Mouse (Mus musculus): Measurements from ENCODE around the gene Thrap3. TPM values are rescaled to one million over a fixed set of nuclear protein-coding genes. Genes with fewer than 3 reads are reported as not detected.

Thrap3 gene
- polyA plus RNA-seq, 1 experiment from 2014 or later, result 305 TPM

GRCm38 (mm10) chr4:126161986-126162385 lies 40.6 kb downstream of the Thrap3 start:
- no peak for ATAC-seq (ENCODE audit: low FRiP score)
- H3K4me2 ChIP-seq, result peak overlapping the region; percentile 98
- H3K27me3 ChIP-seq, result no peaks in the 10 kb centered on the region
- peaks cover 17% of the 10 kb centered on the region for H3K36me3 ChIP-seq (replicated peaks)
- peak overlapping the region; percentile 83; the same call in 1 of the 2 replicates for H3K9ac ChIP-seq
- no peak overlapping the region for H3K27ac ChIP-seq
- H3K9me3 ChIP-seq, result no peaks in the 10 kb centered on the region
- H3K4me3 ChIP-seq (replicated peaks), result peak overlapping the region; percentile 55
- peaks cover 17% of the 10 kb centered on the region for H3K4me1 ChIP-seq
- WGBS, result 76% methylated on average over 9 of the region's 9 CpGs

GRCm38 (mm10) chr4:126161456-126161855 lies 41.1 kb downstream of the Thrap3 start:
- WGBS, result 94% methylated on average over 6 of the region's 6 CpGs
- Histone ChIP-seq H3K36me3 (replicated peaks) (peaks cover 11% of the 10 kb centered on the region), H3K9ac (no peak overlapping the region), H3K4me1 (peaks cover 17% of the 10 kb centered on the region), H3K27me3 (no peaks in the 10 kb centered on the region), H3K4me2 (no peak overlapping the region), H3K27ac (no peak overlapping the region), H3K9me3 (no peaks in the 10 kb centered on the region), H3K4me3 (replicated peaks) (no peak overlapping the region)
- no peak for ATAC-seq (ENCODE audit: low FRiP score)

GRCm38 (mm10) chr4:126160981-126161380 lies 41.6 kb downstream of the Thrap3 start:
- H3K9ac ChIP-seq, result no peak overlapping the region
- no peaks in the 10 kb centered on the region for H3K9me3 ChIP-seq
- H3K4me2 ChIP-seq, result no peak overlapping the region
- H3K4me3 ChIP-seq (replicated peaks), result no peak overlapping the region
- H3K27me3 ChIP-seq, result no peaks in the 10 kb centered on the region
- H3K4me1 ChIP-seq, result peaks cover 17% of the 10 kb centered on the region
- H3K36me3 ChIP-seq (replicated peaks), result peaks cover 7% of the 10 kb centered on the region
- H3K27ac ChIP-seq, result no peak overlapping the region
- 92% methylated on average over 8 of the region's 8 CpGs for WGBS
- ATAC-seq (ENCODE audit: low FRiP score), result no peak

GRCm38 (mm10) chr4:126159455-126159854 lies 43.1 kb downstream of the Thrap3 start:
- ATAC-seq (ENCODE audit: low FRiP score), result no peak

GRCm38 (mm10) chr4:126157562-126157961 lies 45.0 kb downstream of the Thrap3 start:
- no peak for ATAC-seq (ENCODE audit: low FRiP score)

More at GRCm38 (mm10) chr4:126159455-126159854, 43.1 kb downstream of the Thrap3 start:
- Histone ChIP-seq H3K27ac (no peak overlapping the region), H3K9ac (no peak overlapping the region), H3K36me3 (replicated peaks) (no peaks in the 10 kb centered on the region), H3K4me3 (replicated peaks) (no peak overlapping the region), H3K9me3 (no peaks in the 10 kb centered on the region), H3K4me1 (peaks cover 23% of the 10 kb centered on the region), H3K4me2 (no peak overlapping the region), H3K27me3 (no peaks in the 10 kb centered on the region)
- 89% methylated on average over 8 of the region's 8 CpGs for WGBS

GRCm38 (mm10) chr4:126156617-126157016 lies 45.9 kb downstream of the Thrap3 start:
- WGBS, result 58% methylated on average over 5 of the region's 5 CpGs
- H3K27ac ChIP-seq, result 0 out of 2 replicates have a peak overlapping the region, but pooled peaks have one; percentile 38
- no peak for ATAC-seq (ENCODE audit: low FRiP score)

More at GRCm38 (mm10) chr4:126157562-126157961, 45.0 kb downstream of the Thrap3 start:
- Histone ChIP-seq H3K27me3 (no peaks in the 10 kb centered on the region), H3K36me3 (replicated peaks) (no peaks in the 10 kb centered on the region), H3K9ac (no peak overlapping the region), H3K27ac (no peak overlapping the region), H3K4me3 (replicated peaks) (no peak overlapping the region), H3K4me2 (no peak overlapping the region), H3K4me1 (peaks cover 11% of the 10 kb centered on the region), H3K9me3 (no peaks in the 10 kb centered on the region)
- WGBS, result 92% methylated on average over 6 of the region's 6 CpGs

GRCm38 (mm10) chr4:126155869-126156268 lies 46.7 kb downstream of the Thrap3 start:
- H3K4me3 ChIP-seq (replicated peaks), result no peak overlapping the region
- no peak overlapping the region for H3K4me2 ChIP-seq
- no peaks in the 10 kb centered on the region for H3K9me3 ChIP-seq
- H3K27me3 ChIP-seq, result peaks cover 11% of the 10 kb centered on the region
- ATAC-seq (ENCODE audit: low FRiP score), result no peak
- H3K9ac ChIP-seq, result no peak overlapping the region
- H3K27ac ChIP-seq, result peak overlapping the region; percentile 38; the same call in 1 of the 2 replicates
- WGBS, result 74% methylated on average over 2 of the region's 2 CpGs
- no peaks in the 10 kb centered on the region for H3K36me3 ChIP-seq (replicated peaks)
- 0 out of 2 replicates have a peak, but pooled peaks cover 6% of the 10 kb centered on the region for H3K4me1 ChIP-seq

More at GRCm38 (mm10) chr4:126156617-126157016, 45.9 kb downstream of the Thrap3 start:
- H3K9me3 ChIP-seq, result no peaks in the 10 kb centered on the region
- H3K27me3 ChIP-seq, result peaks cover 4% of the 10 kb centered on the region
- H3K4me3 ChIP-seq (replicated peaks), result no peak overlapping the region
- 0 out of 2 replicates have a peak, but pooled peaks cover 6% of the 10 kb centered on the region for H3K4me1 ChIP-seq
- no peak overlapping the region for H3K4me2 ChIP-seq
- H3K36me3 ChIP-seq (replicated peaks), result no peaks in the 10 kb centered on the region
- no peak overlapping the region for H3K9ac ChIP-seq

- Histone ChIP-seq H3K27ac (peak overlapping the region; percentile 42; the same call in 1 of the 2 replicates), H3K9me3 (no peaks in the 10 kb centered on the region), H3K4me3 (replicated peaks) (no peak overlapping the region), H3K9ac (no peak overlapping the region), H3K4me2 (no peak overlapping the region), H3K27me3 (peaks cover 18% of the 10 kb centered on the region), H3K36me3 (replicated peaks) (no peaks in the 10 kb centered on the region), H3K4me1 (0 out of 2 replicates have a peak, but pooled peaks cover 6% of the 10 kb centered on the region)
- no peak for ATAC-seq (ENCODE audit: low FRiP score)
- 86% methylated on average over 4 of the region's 4 CpGs for WGBS
These were observed 47.4 kb downstream of the Thrap3 start for GRCm38 (mm10) chr4:126155183-126155582.

- no peaks in the 10 kb centered on the region for H3K9me3 ChIP-seq
These were observed 49.7 kb downstream of the Thrap3 start for GRCm38 (mm10) chr4:126152864-126153263.

GRCm38 (mm10) chr4:126151701-126152440 lies 50.7 kb downstream of the Thrap3 start:
- H3K9me3 ChIP-seq, result no peaks in the 10 kb centered on the region
- peaks cover 50% of the 10 kb centered on the region for H3K27me3 ChIP-seq
- no peak overlapping the region for H3K27ac ChIP-seq
- H3K9ac ChIP-seq, result no peak overlapping the region
- 82% methylated on average over 16 of the region's 16 CpGs for WGBS
- no peak overlapping the region for H3K4me2 ChIP-seq
- peaks cover 24% of the 10 kb centered on the region for H3K4me1 ChIP-seq
- no peak for ATAC-seq (ENCODE audit: low FRiP score)
- no peak overlapping the region for H3K4me3 ChIP-seq (replicated peaks)
- H3K36me3 ChIP-seq (replicated peaks), result no peaks in the 10 kb centered on the region

More at GRCm38 (mm10) chr4:126152864-126153263, 49.7 kb downstream of the Thrap3 start:
- no peak overlapping the region for H3K9ac ChIP-seq
- peaks cover 20% of the 10 kb centered on the region for H3K4me1 ChIP-seq
- no peak for ATAC-seq (ENCODE audit: low FRiP score)
- H3K36me3 ChIP-seq (replicated peaks), result no peaks in the 10 kb centered on the region
- H3K4me3 ChIP-seq (replicated peaks), result no peak overlapping the region
- H3K27me3 ChIP-seq, result peaks cover 41% of the 10 kb centered on the region
- no peak overlapping the region for H3K4me2 ChIP-seq
- WGBS, result 57% methylated on average over 14 of the region's 14 CpGs
- no peak overlapping the region for H3K27ac ChIP-seq

- no peak overlapping the region for H3K9ac ChIP-seq
- H3K27ac ChIP-seq, result no peak overlapping the region
- no peaks in the 10 kb centered on the region for H3K9me3 ChIP-seq
- no peaks in the 10 kb centered on the region for H3K36me3 ChIP-seq (replicated peaks)
- 74% methylated on average over 6 of the region's 6 CpGs for WGBS
- no peak overlapping the region for H3K4me2 ChIP-seq
- H3K4me3 ChIP-seq (replicated peaks), result no peak overlapping the region
- peaks cover 54% of the 10 kb centered on the region for H3K27me3 ChIP-seq
- peaks cover 24% of the 10 kb centered on the region for H3K4me1 ChIP-seq
- ATAC-seq (ENCODE audit: low FRiP score), result no peak
These were observed 51.6 kb downstream of the Thrap3 start for GRCm38 (mm10) chr4:126150949-126151320.

GRCm38 (mm10) chr4:126150297-126150948 lies 52.1 kb downstream of the Thrap3 start:
- Histone ChIP-seq H3K4me1 (peaks cover 20% of the 10 kb centered on the region), H3K9me3 (no peaks in the 10 kb centered on the region), H3K27me3 (peaks cover 57% of the 10 kb centered on the region), H3K9ac (no peak overlapping the region), H3K27ac (no peak overlapping the region), H3K36me3 (replicated peaks) (no peaks in the 10 kb centered on the region), H3K4me2 (no peak overlapping the region), H3K4me3 (replicated peaks) (no peak overlapping the region)
- 61% methylated on average over 16 of the region's 16 CpGs for WGBS
- no peak for ATAC-seq (ENCODE audit: low FRiP score)
